Mouse (Mus musculus): ENCODE results near the gene Panx2. TPM values are rescaled to one million over a fixed set of nuclear protein-coding genes. Genes with fewer than 3 reads are reported as not detected.

Gene Panx2
- polyA plus RNA-seq, 1 experiment from 2014 or later = 0.88 TPM

GRCm38 (mm10) chr15:89083906-89084305 is 24.4 kb downstream of the Panx2 start:
- WGBS = 100% methylated on average over 1 of the region's 1 CpGs
- no peak overlapping the region for H3K27ac ChIP-seq (ENCODE audit: low read depth, low read length)
- H3K4me1 ChIP-seq (ENCODE audit: control insufficient read depth, insufficient read depth, low read length) = no peaks in the 10 kb centered on the region
- H3K9me3 ChIP-seq (ENCODE audit: control insufficient read depth, low read length) = no peaks in the 10 kb centered on the region
- no peak overlapping the region for H3K4me3 ChIP-seq (ENCODE audit: low read depth, low read length)
- peaks cover 10% of the 10 kb centered on the region for H3K36me3 ChIP-seq (ENCODE audit: control insufficient read depth, insufficient read depth, low read length)
- no peak for ATAC-seq (ENCODE audit: insufficient read depth, low FRiP score, low TSS enrichment)
- no peaks in the 10 kb centered on the region for H3K27me3 ChIP-seq (ENCODE audit: control insufficient read depth, insufficient read depth, low read length)
- no peak for DNase-seq (ENCODE audit: low spot score)
- H3K9ac ChIP-seq (ENCODE audit: low read length) = no peak overlapping the region
- no peak overlapping the region for H3K4me2 ChIP-seq (ENCODE audit: low read depth)

GRCm38 (mm10) chr15:89084826-89085225 is 25.3 kb downstream of the Panx2 start:
- Histone ChIP-seq H3K9me3 (ENCODE audit: control insufficient read depth, low read length) (no peaks in the 10 kb centered on the region), H3K4me1 (ENCODE audit: control insufficient read depth, insufficient read depth, low read length) (peaks cover 4% of the 10 kb centered on the region), H3K9ac (ENCODE audit: low read length) (no peak overlapping the region), H3K27me3 (ENCODE audit: control insufficient read depth, insufficient read depth, low read length) (no peaks in the 10 kb centered on the region), H3K27ac (ENCODE audit: low read depth, low read length) (no peak overlapping the region), H3K4me2 (ENCODE audit: low read depth) (no peak overlapping the region), H3K36me3 (ENCODE audit: control insufficient read depth, insufficient read depth, low read length) (peaks cover 10% of the 10 kb centered on the region), H3K4me3 (ENCODE audit: low read depth, low read length) (no peak overlapping the region)
- 90% methylated on average over 2 of the region's 2 CpGs for WGBS
- DNase-seq (ENCODE audit: low spot score) (no peak), ATAC-seq (ENCODE audit: insufficient read depth, low FRiP score, low TSS enrichment) (no peak)

GRCm38 (mm10) chr15:89088607-89089247 is 29.2 kb downstream of the Panx2 start, which contains the start of gene Selenoo:
Gene Selenoo, plus strand, starts transcription at chr15:89089084.
- H3K36me3 ChIP-seq (ENCODE audit: control insufficient read depth, insufficient read depth, low read length) = peaks cover 8% of the 10 kb centered on the region
- 2% methylated on average over 36 of the region's 38 CpGs for whole genome bisulfite sequencing

GRCm38 (mm10) chr15:89089248-89090051 is 29.9 kb downstream of the Panx2 start:
- Histone ChIP-seq H3K4me3 (ENCODE audit: low read depth, low read length) (peak overlapping the region; percentile 97), H3K9ac (ENCODE audit: low read length) (peak overlapping the region; percentile 92), H3K4me1 (ENCODE audit: control insufficient read depth, insufficient read depth, low read length) (peaks cover 7% of the 10 kb centered on the region), H3K4me2 (ENCODE audit: low read depth) (peak overlapping the region; percentile 100), H3K27me3 (ENCODE audit: control insufficient read depth, insufficient read depth, low read length) (no peaks in the 10 kb centered on the region), H3K27ac (ENCODE audit: low read depth, low read length) (peak overlapping the region; percentile 74; the same call in 1 of the 2 replicates), H3K36me3 (ENCODE audit: control insufficient read depth, insufficient read depth, low read length) (peaks cover 8% of the 10 kb centered on the region), H3K9me3 (ENCODE audit: control insufficient read depth, low read length) (no peaks in the 10 kb centered on the region)
- 4% methylated on average over 64 of the region's 68 CpGs for WGBS
- ATAC-seq (ENCODE audit: insufficient read depth, low FRiP score, low TSS enrichment) (peak; percentile 57), DNase-seq (ENCODE audit: low spot score) (no peak)

More at GRCm38 (mm10) chr15:89088607-89089247, 29.2 kb downstream of the Panx2 start, which contains the start of gene Selenoo:
- Histone ChIP-seq H3K4me3 (ENCODE audit: low read depth, low read length) (peak within 1 kb of the TSS; percentile 97), H3K4me1 (ENCODE audit: control insufficient read depth, insufficient read depth, low read length) (peaks cover 7% of the 10 kb centered on the region), H3K9ac (ENCODE audit: low read length) (peak within 1 kb of the TSS; percentile 92), H3K4me2 (ENCODE audit: low read depth) (peak within 1 kb of the TSS; percentile 100), H3K27me3 (ENCODE audit: control insufficient read depth, insufficient read depth, low read length) (no peaks in the 10 kb centered on the region), H3K9me3 (ENCODE audit: control insufficient read depth, low read length) (no peaks in the 10 kb centered on the region), H3K27ac (ENCODE audit: low read depth, low read length) (peak within 1 kb of the TSS; percentile 74; the same call in 1 of the 2 replicates)
- ATAC-seq (ENCODE audit: insufficient read depth, low FRiP score, low TSS enrichment) (peak; percentile 91), DNase-seq (ENCODE audit: low spot score) (peak; percentile 88)

GRCm38 (mm10) chr15:89090662-89091061 is 31.1 kb downstream of the Panx2 start:
- Histone ChIP-seq H3K36me3 (ENCODE audit: control insufficient read depth, insufficient read depth, low read length) (peaks cover 13% of the 10 kb centered on the region), H3K4me1 (ENCODE audit: control insufficient read depth, insufficient read depth, low read length) (peaks cover 7% of the 10 kb centered on the region), H3K9ac (ENCODE audit: low read length) (no peak overlapping the region), H3K4me2 (ENCODE audit: low read depth) (no peak overlapping the region), H3K9me3 (ENCODE audit: control insufficient read depth, low read length) (no peaks in the 10 kb centered on the region), H3K27ac (ENCODE audit: low read depth, low read length) (no peak overlapping the region), H3K27me3 (ENCODE audit: control insufficient read depth, insufficient read depth, low read length) (no peaks in the 10 kb centered on the region), H3K4me3 (ENCODE audit: low read depth, low read length) (no peak overlapping the region)
- 78% methylated on average over 4 of the region's 4 CpGs for WGBS
- DNase-seq (ENCODE audit: low spot score) = no peak
- no peak for ATAC-seq (ENCODE audit: insufficient read depth, low FRiP score, low TSS enrichment)

GRCm38 (mm10) chr15:89092181-89092580 is 32.6 kb downstream of the Panx2 start:
- DNase-seq (ENCODE audit: low spot score) (no peak), ATAC-seq (ENCODE audit: insufficient read depth, low FRiP score, low TSS enrichment) (no peak)
- Histone ChIP-seq H3K4me3 (ENCODE audit: low read depth, low read length) (no peak overlapping the region), H3K36me3 (ENCODE audit: control insufficient read depth, insufficient read depth, low read length) (peaks cover 11% of the 10 kb centered on the region), H3K4me1 (ENCODE audit: control insufficient read depth, insufficient read depth, low read length) (peaks cover 7% of the 10 kb centered on the region), H3K27ac (ENCODE audit: low read depth, low read length) (no peak overlapping the region), H3K27me3 (ENCODE audit: control insufficient read depth, insufficient read depth, low read length) (no peaks in the 10 kb centered on the region), H3K9me3 (ENCODE audit: control insufficient read depth, low read length) (no peaks in the 10 kb centered on the region), H3K4me2 (ENCODE audit: low read depth) (no peak overlapping the region), H3K9ac (ENCODE audit: low read length) (no peak overlapping the region)
- WGBS = 80% methylated on average over 5 of the region's 5 CpGs

- DNase-seq (ENCODE audit: low spot score) (no peak), ATAC-seq (ENCODE audit: insufficient read depth, low FRiP score, low TSS enrichment) (no peak)
- H3K9me3 ChIP-seq (ENCODE audit: control insufficient read depth, low read length) = no peaks in the 10 kb centered on the region
- H3K36me3 ChIP-seq (ENCODE audit: control insufficient read depth, insufficient read depth, low read length) = peaks cover 29% of the 10 kb centered on the region
- H3K4me2 ChIP-seq (ENCODE audit: low read depth) = no peak overlapping the region
- no peak overlapping the region for H3K27ac ChIP-seq (ENCODE audit: low read depth, low read length)
- H3K27me3 ChIP-seq (ENCODE audit: control insufficient read depth, insufficient read depth, low read length) = no peaks in the 10 kb centered on the region
- H3K9ac ChIP-seq (ENCODE audit: low read length) = no peak overlapping the region
- 89% methylated on average over 5 of the region's 5 CpGs for WGBS
- H3K4me3 ChIP-seq (ENCODE audit: low read depth, low read length) = no peak overlapping the region
- no peaks in the 10 kb centered on the region for H3K4me1 ChIP-seq (ENCODE audit: control insufficient read depth, insufficient read depth, low read length)
These were observed 37.9 kb downstream of the Panx2 start for GRCm38 (mm10) chr15:89097450-89097849.

- ATAC-seq (ENCODE audit: insufficient read depth, low FRiP score, low TSS enrichment) (no peak), DNase-seq (ENCODE audit: low spot score) (no peak)
- no peaks in the 10 kb centered on the region for H3K4me1 ChIP-seq (ENCODE audit: control insufficient read depth, insufficient read depth, low read length)
- no peaks in the 10 kb centered on the region for H3K27me3 ChIP-seq (ENCODE audit: control insufficient read depth, insufficient read depth, low read length)
- H3K27ac ChIP-seq (ENCODE audit: low read depth, low read length) = no peak overlapping the region
- peaks cover 32% of the 10 kb centered on the region for H3K36me3 ChIP-seq (ENCODE audit: control insufficient read depth, insufficient read depth, low read length)
- H3K9ac ChIP-seq (ENCODE audit: low read length) = no peak overlapping the region
- WGBS = 88% methylated on average over 7 of the region's 7 CpGs
- no peaks in the 10 kb centered on the region for H3K9me3 ChIP-seq (ENCODE audit: control insufficient read depth, low read length)
- H3K4me2 ChIP-seq (ENCODE audit: low read depth) = no peak overlapping the region
- no peak overlapping the region for H3K4me3 ChIP-seq (ENCODE audit: low read depth, low read length)
These were observed 39.1 kb downstream of the Panx2 start for GRCm38 (mm10) chr15:89098616-89099015.

Measured in neural tube, embryonic 11.5 days (tissue).